Mouse (Mus musculus) embryonic facial prominence, embryonic 10.5 days (tissue): Measurements from ENCODE around the gene Gm10277. TPM values are rescaled to one million over a fixed set of nuclear protein-coding genes. Genes with fewer than 3 reads are reported as not detected.

Experiments
- DNase-seq: peaks from one replicate; pipeline ENCODE4 v3.0.0-alpha.2; 2017; ENCODE audit warnings: low spot score
- H3K27ac ChIP-seq: fragments of 300-500 bp; sonication (generic); replicated peaks from 2 replicates; pipeline ENCODE4 v1.5.1; 2016; ENCODE audit warnings: mild to moderate bottlenecking
- H3K27me3 ChIP-seq: fragments of 300-500 bp; sonication (generic); replicated peaks from 2 replicates; pipeline ENCODE4 v1.6.1; 2016; ENCODE audit warnings: low read depth, mild to moderate bottlenecking; ENCODE audit not compliant: poor library complexity, severe bottlenecking
- H3K36me3 ChIP-seq: fragments of 300-500 bp; sonication (generic); replicated peaks from 2 replicates; pipeline ENCODE4 v1.6.1; 2016; ENCODE audit warnings: mild to moderate bottlenecking, moderate library complexity
- H3K4me1 ChIP-seq: fragments of 300-500 bp; sonication (generic); 2 replicates; pipeline ENCODE4 v1.6.1; 2016
- H3K4me3 ChIP-seq: fragments of 300-500 bp; sonication (generic); 2 replicates; pipeline ENCODE4 v1.5.1; 2016; ENCODE audit warnings: mild to moderate bottlenecking, moderate library complexity
- H3K9me3 ChIP-seq: fragments of 300-500 bp; sonication (generic); 2 replicates; pipeline ENCODE4 v1.6.1; 2016; ENCODE audit warnings: mild to moderate bottlenecking
- WGBS: fragments of 180-500 bp; shearing (Covaris S2); methylation state at CpG from one replicate; pipeline ENCODE4 v1.1.7; 2016; 5-methylcytosine and 5-hydroxymethylcytosine counted together
- polyA plus RNA-seq: library from polyadenylated mRNA; unstranded; fragments of >200 nt; fragmentation: Nextera tagmentation; extraction: Ambion mirVana; gene quantifications from 2 replicates; pipeline ENCODE4 v1.2.1, GENCODE M21; 2016

The Gm10277 gene
- polyA plus RNA-seq, 1 experiment from 2014 or later = 1.6 TPM

GRCm38 (mm10) chr11:77782104-77782815 is 5.3 kb downstream of the Gm10277 start:
- Histone ChIP-seq H3K4me3 (no peak overlapping the region), H3K27me3 (no peaks in the 10 kb centered on the region), H3K4me1 (peaks cover 43% of the 10 kb centered on the region), H3K27ac (no peak overlapping the region), H3K36me3 (peaks cover 32% of the 10 kb centered on the region), H3K9me3 (no peaks in the 10 kb centered on the region)
- 83% methylated on average over 7 of the region's 7 CpGs for WGBS
- no peak for DNase-seq

- WGBS = 85% methylated on average over 7 of the region's 7 CpGs
- peaks cover 35% of the 10 kb centered on the region for H3K36me3 ChIP-seq
These were observed 6.5 kb downstream of the Gm10277 start for GRCm38 (mm10) chr11:77781088-77781487.

GRCm38 (mm10) chr11:77779240-77779639 is 8.3 kb downstream of the Gm10277 start:
- Histone ChIP-seq H3K4me3 (no peak overlapping the region), H3K9me3 (no peaks in the 10 kb centered on the region), H3K36me3 (peaks cover 32% of the 10 kb centered on the region), H3K27me3 (no peaks in the 10 kb centered on the region), H3K4me1 (peaks cover 27% of the 10 kb centered on the region), H3K27ac (no peak overlapping the region)
- DNase-seq = no peak
- WGBS = 72% methylated on average over 1 of the region's 1 CpGs

More at GRCm38 (mm10) chr11:77781088-77781487, 6.5 kb downstream of the Gm10277 start:
- Histone ChIP-seq H3K9me3 (no peaks in the 10 kb centered on the region), H3K27me3 (no peaks in the 10 kb centered on the region), H3K4me1 (peaks cover 39% of the 10 kb centered on the region), H3K27ac (no peak overlapping the region), H3K4me3 (no peak overlapping the region)
- DNase-seq = no peak

- Histone ChIP-seq H3K9me3 (no peaks in the 10 kb centered on the region), H3K36me3 (peaks cover 32% of the 10 kb centered on the region), H3K27ac (no peak overlapping the region), H3K4me1 (peaks cover 14% of the 10 kb centered on the region), H3K4me3 (no peak overlapping the region), H3K27me3 (no peaks in the 10 kb centered on the region)
- DNase-seq = no peak
- WGBS = 92% methylated on average over 17 of the region's 17 CpGs
These were observed 9.6 kb downstream of the Gm10277 start for GRCm38 (mm10) chr11:77777937-77778336.

GRCm38 (mm10) chr11:77777436-77777835 is 10.1 kb downstream of the Gm10277 start:
- no peak overlapping the region for H3K27ac ChIP-seq
- H3K4me1 ChIP-seq = peaks cover 15% of the 10 kb centered on the region
- no peaks in the 10 kb centered on the region for H3K27me3 ChIP-seq
- H3K4me3 ChIP-seq = no peak overlapping the region
- no peaks in the 10 kb centered on the region for H3K9me3 ChIP-seq
- H3K36me3 ChIP-seq = peaks cover 32% of the 10 kb centered on the region
- no peak for DNase-seq
- WGBS = 92% methylated on average over 17 of the region's 17 CpGs

GRCm38 (mm10) chr11:77775701-77776400 is 11.7 kb downstream of the Gm10277 start:
- H3K27ac ChIP-seq = peak overlapping the region; percentile 11; the same call in 1 of the 2 replicates
- H3K36me3 ChIP-seq = peaks cover 29% of the 10 kb centered on the region
- H3K9me3 ChIP-seq = no peaks in the 10 kb centered on the region
- WGBS = 34% methylated on average over 9 of the region's 9 CpGs
- DNase-seq = no peak
- no peak overlapping the region for H3K4me3 ChIP-seq
- H3K27me3 ChIP-seq = no peaks in the 10 kb centered on the region
- peaks cover 22% of the 10 kb centered on the region for H3K4me1 ChIP-seq

- DNase-seq = no peak
- Histone ChIP-seq H3K4me3 (no peak overlapping the region), H3K27ac (peak overlapping the region; percentile 44; the same call in 1 of the 2 replicates), H3K36me3 (peaks cover 1% of the 10 kb centered on the region), H3K4me1 (peaks cover 21% of the 10 kb centered on the region), H3K27me3 (no peaks in the 10 kb centered on the region), H3K9me3 (no peaks in the 10 kb centered on the region)
- 58% methylated on average over 8 of the region's 8 CpGs for WGBS
These were observed 15.5 kb downstream of the Gm10277 start for GRCm38 (mm10) chr11:77771879-77772713.

- Histone ChIP-seq H3K27me3 (peaks cover 4% of the 10 kb centered on the region; the same call in 1 of the 2 replicates), H3K4me3 (no peak overlapping the region), H3K4me1 (peaks cover 30% of the 10 kb centered on the region), H3K27ac (no peak overlapping the region), H3K36me3 (no peaks in the 10 kb centered on the region; the same call in 1 of the 2 replicates), H3K9me3 (no peaks in the 10 kb centered on the region)
- 89% methylated on average over 8 of the region's 8 CpGs for WGBS
- DNase-seq = no peak
These were observed 17.2 kb downstream of the Gm10277 start for GRCm38 (mm10) chr11:77770346-77770745.

GRCm38 (mm10) chr11:77769496-77769895 is 18.1 kb downstream of the Gm10277 start:
- Histone ChIP-seq H3K4me3 (no peak overlapping the region), H3K27me3 (peaks cover 11% of the 10 kb centered on the region), H3K27ac (no peak overlapping the region), H3K9me3 (no peaks in the 10 kb centered on the region), H3K4me1 (peaks cover 38% of the 10 kb centered on the region), H3K36me3 (no peaks in the 10 kb centered on the region; the same call in 1 of the 2 replicates)
- no peak for DNase-seq
- WGBS = 82% methylated on average over 4 of the region's 4 CpGs

- Histone ChIP-seq H3K4me1 (peaks cover 49% of the 10 kb centered on the region), H3K27me3 (peaks cover 20% of the 10 kb centered on the region), H3K4me3 (peak overlapping the region; percentile 55), H3K27ac (peak overlapping the region; percentile 81), H3K9me3 (no peaks in the 10 kb centered on the region), H3K36me3 (no peaks in the 10 kb centered on the region)
- under 1% methylated on average over 35 of the region's 35 CpGs for WGBS
- peak; percentile 68 for DNase-seq
These were observed 21.1 kb downstream of the Gm10277 start for GRCm38 (mm10) chr11:77766351-77767001.

- H3K4me3 ChIP-seq = peak overlapping the region; percentile 96
- 30% methylated on average over 4 of the region's 4 CpGs for WGBS
- peaks cover 49% of the 10 kb centered on the region for H3K4me1 ChIP-seq
- H3K36me3 ChIP-seq = no peaks in the 10 kb centered on the region
- no peak for DNase-seq
- no peak overlapping the region; the same call in 1 of the 2 replicates for H3K27ac ChIP-seq
- no peaks in the 10 kb centered on the region for H3K9me3 ChIP-seq
- H3K27me3 ChIP-seq = peaks cover 26% of the 10 kb centered on the region
These were observed 22.1 kb downstream of the Gm10277 start for GRCm38 (mm10) chr11:77765459-77765777.
